Mouse (Mus musculus) common myeloid progenitor, adult 5-6 weeks (primary cell): ENCODE data around the gene Inpp5a. TPM values are rescaled to one million over a fixed set of nuclear protein-coding genes. Genes with fewer than 3 reads are reported as not detected.
"Not testable (repeated sequence)": the region's sequence is repeated elsewhere in the genome, so short reads cannot be mapped to it uniquely, and the experiment has no call there.

Source experiments
- ATAC-seq: replicated peaks from 2 replicates; pipeline ENCODE4 v1.8.0; 2016; ENCODE audit warnings: low read depth, mild to moderate bottlenecking, moderate TSS enrichment, inconsistent platforms; ENCODE audit not compliant: poor library complexity, severe bottlenecking
- total RNA-seq: library from RNA; stranded (forward); fragments of 200-1000, 187-1606 nt; gene quantifications from 2 replicates; pipeline ENCODE4 v1.2.3, GENCODE M21; 2017

The Inpp5a gene
- total RNA-seq, 1 experiment from 2014 or later, result 6.3 TPM

- peak; percentile 80 for ATAC-seq
Observed at GRCm38 (mm10) chr7:139397521-139397920, 8.6 kb downstream of the Inpp5a start.

- ATAC-seq, result no peak
Observed at GRCm38 (mm10) chr7:139398111-139398510, 9.2 kb downstream of the Inpp5a start.

- ATAC-seq, result no peak
Observed at GRCm38 (mm10) chr7:139398530-139399021, 9.7 kb downstream of the Inpp5a start.

GRCm38 (mm10) chr7:139399572-139399971 is 10.7 kb downstream of the Inpp5a start:
- no peak for ATAC-seq

- no peak for ATAC-seq
Observed at GRCm38 (mm10) chr7:139399977-139400685, 11.2 kb downstream of the Inpp5a start.

GRCm38 (mm10) chr7:139400926-139401325 is 12.0 kb downstream of the Inpp5a start:
- peak; percentile 38 for ATAC-seq

GRCm38 (mm10) chr7:139401791-139402190 is 12.9 kb downstream of the Inpp5a start:
- ATAC-seq, result no peak

- peak; percentile 61 for ATAC-seq
Observed at GRCm38 (mm10) chr7:139402721-139403120, 13.8 kb downstream of the Inpp5a start.

- ATAC-seq, result peak; percentile 18
Observed at GRCm38 (mm10) chr7:139406581-139406980, 17.7 kb downstream of the Inpp5a start.

- no peak for ATAC-seq
Observed at GRCm38 (mm10) chr7:139407966-139408365, 19.1 kb downstream of the Inpp5a start.

- ATAC-seq, result no peak
Observed at GRCm38 (mm10) chr7:139409903-139410302, 21.0 kb downstream of the Inpp5a start.

- ATAC-seq, result peak; percentile 94
Observed at GRCm38 (mm10) chr7:139412223-139412950, 23.5 kb downstream of the Inpp5a start.

- no peak for ATAC-seq
Observed at GRCm38 (mm10) chr7:139413400-139413799, 24.5 kb downstream of the Inpp5a start.

GRCm38 (mm10) chr7:139415616-139416225 is 26.8 kb downstream of the Inpp5a start:
- no peak for ATAC-seq

- no peak for ATAC-seq
Observed at GRCm38 (mm10) chr7:139418371-139418770, 29.5 kb downstream of the Inpp5a start.

GRCm38 (mm10) chr7:139422827-139423226 is 33.9 kb downstream of the Inpp5a start:
- no peak for ATAC-seq

GRCm38 (mm10) chr7:139434095-139434830 is 45.4 kb downstream of the Inpp5a start:
- peak; percentile 88 for ATAC-seq

- not testable (repeated sequence) for ATAC-seq
Observed at GRCm38 (mm10) chr7:139434931-139435330, 46.0 kb downstream of the Inpp5a start.

- no peak for ATAC-seq
Observed at GRCm38 (mm10) chr7:139435749-139436148, 46.8 kb downstream of the Inpp5a start.

- ATAC-seq, result no peak
Observed at GRCm38 (mm10) chr7:139436951-139437350, 48.0 kb downstream of the Inpp5a start.
